ENCODE assay signal across 8 mouse cellular contexts in the genomic region with DNA sequence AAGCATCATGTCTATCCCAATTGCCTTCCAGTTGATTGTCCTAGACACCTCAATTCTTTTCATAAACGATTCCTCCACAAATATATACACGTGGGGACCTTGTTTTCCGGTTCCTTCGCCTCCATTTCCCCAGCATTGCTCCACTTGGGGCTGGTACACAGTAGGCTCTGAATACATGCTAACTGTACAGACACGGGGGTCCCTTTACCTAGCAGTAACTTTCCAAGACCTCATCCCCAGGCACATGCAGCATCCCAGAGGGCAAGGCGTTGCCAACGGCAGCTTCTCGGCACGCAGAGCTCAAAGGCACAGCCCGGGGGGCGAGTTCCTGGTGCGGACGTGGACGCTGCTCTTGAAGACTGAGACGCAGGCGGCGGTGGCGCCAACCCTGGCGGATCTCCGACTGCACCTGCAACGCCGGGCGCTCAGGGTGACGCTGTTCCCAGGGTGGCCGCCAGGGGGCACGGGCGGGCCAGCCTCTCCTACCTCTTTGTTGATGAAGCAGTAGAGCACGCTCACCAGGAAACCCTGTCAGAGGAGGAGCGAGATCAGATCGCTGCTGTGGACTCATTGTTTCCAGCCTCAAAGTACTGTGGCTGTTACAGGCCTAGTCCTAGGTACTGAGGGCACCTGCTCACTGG. TPM values are rescaled to one million over a fixed set of nuclear protein-coding genes. Genes with fewer than 3 reads are reported as not detected.
DNase-seq lines count a peak whose midpoint lies in the region; ATAC-seq and TF ChIP-seq lines count a peak whose summit lies in the region.

No protein-coding gene starts in this region.

- 5% methylated on average over 30 of the region's 30 CpGs for WGBS in forebrain, embryonic 11.5 days
- 7% methylated on average over 30 of the region's 30 CpGs for WGBS in heart, embryonic 16.5 days
- 5% methylated on average over 30 of the region's 30 CpGs for WGBS in liver, embryonic 15.5 days (ENCODE audit: insufficient replicate concordance)
- WGBS in neural tube, embryonic 12.5 days = 7% methylated on average over 30 of the region's 30 CpGs
- WGBS in stomach, postnatal 0 days = 5% methylated on average over 30 of the region's 30 CpGs

- no peak overlapping the region; the same call in 1 of the 2 replicates for H3K27ac ChIP-seq in forebrain, embryonic 11.5 days (ENCODE audit: low read depth, low read length)
- H3K27ac ChIP-seq in heart, embryonic 16.5 days (ENCODE audit: low read length) = 0 out of 2 replicates have a peak overlapping the region, but pooled peaks have one; percentile 47
- no peak overlapping the region for H3K27ac ChIP-seq in liver, embryonic 15.5 days (replicated peaks)
- H3K27ac ChIP-seq in neural tube, embryonic 12.5 days = no peak overlapping the region
- H3K27ac ChIP-seq in stomach, postnatal 0 days (replicated peaks) = peak overlapping the region; percentile 50

- no peak for TF ChIP-seq EP300 in stomach, postnatal 0 days (optimal IDR thresholded peaks at IDR 0.05)

- peaks cover 8% of the 10 kb centered on the region; the same call in 1 of the 2 replicates for H3K4me1 ChIP-seq in forebrain, embryonic 11.5 days (replicated peaks; ENCODE audit: control insufficient read depth, insufficient read depth, low read length)
- peaks cover 11% of the 10 kb centered on the region for H3K4me1 ChIP-seq in heart, embryonic 16.5 days (ENCODE audit: control insufficient read depth, insufficient read depth, low read length)
- H3K4me1 ChIP-seq in liver, embryonic 15.5 days (replicated peaks) = peaks cover 34% of the 10 kb centered on the region
- H3K4me1 ChIP-seq in neural tube, embryonic 12.5 days = peaks cover 22% of the 10 kb centered on the region
- H3K4me1 ChIP-seq in stomach, postnatal 0 days (replicated peaks; ENCODE audit: control insufficient read depth, insufficient read depth) = 0 out of 2 replicates have a peak, but pooled peaks cover 6% of the 10 kb centered on the region

- H3K9me3 ChIP-seq in forebrain, embryonic 11.5 days (ENCODE audit: control insufficient read depth, low read length) = no peaks in the 10 kb centered on the region
- H3K9me3 ChIP-seq in heart, embryonic 16.5 days (replicated peaks; ENCODE audit: control insufficient read depth, low read length) = no peaks in the 10 kb centered on the region
- H3K9me3 ChIP-seq in liver, embryonic 15.5 days (replicated peaks) = no peaks in the 10 kb centered on the region
- H3K9me3 ChIP-seq in neural tube, embryonic 12.5 days = no peaks in the 10 kb centered on the region
- no peaks in the 10 kb centered on the region for H3K9me3 ChIP-seq in stomach, postnatal 0 days (ENCODE audit: control insufficient read depth, low read length)

- H3K36me3 ChIP-seq in forebrain, embryonic 11.5 days (ENCODE audit: control insufficient read depth, insufficient read depth, low read length) = no peaks in the 10 kb centered on the region; the same call in 1 of the 2 replicates
- peaks cover 15% of the 10 kb centered on the region for H3K36me3 ChIP-seq in heart, embryonic 16.5 days (ENCODE audit: control insufficient read depth, insufficient read depth)
- peaks cover 17% of the 10 kb centered on the region for H3K36me3 ChIP-seq in liver, embryonic 15.5 days (replicated peaks)
- H3K36me3 ChIP-seq in neural tube, embryonic 12.5 days = peaks cover 27% of the 10 kb centered on the region
- no peaks in the 10 kb centered on the region for H3K36me3 ChIP-seq in stomach, postnatal 0 days (ENCODE audit: control insufficient read depth, insufficient read depth, low read length)

- TF ChIP-seq CTCF in stomach, postnatal 0 days (IDR thresholded peaks at IDR 0.05; ENCODE audit: low read depth) = peak; percentile 99

- H3K4me3 ChIP-seq in forebrain, embryonic 11.5 days (ENCODE audit: low read depth, low read length) = no peak overlapping the region
- H3K4me3 ChIP-seq in heart, embryonic 16.5 days (ENCODE audit: low read length) = peak overlapping the region; percentile 15; the same call in 1 of the 2 replicates
- no peak overlapping the region for H3K4me3 ChIP-seq in liver, embryonic 15.5 days (replicated peaks)
- peak overlapping the region; percentile 15; the same call in 1 of the 2 replicates for H3K4me3 ChIP-seq in neural tube, embryonic 12.5 days
- H3K4me3 ChIP-seq in stomach, postnatal 0 days (ENCODE audit: low read depth, low read length) = no peak overlapping the region

- peaks cover 13% of the 10 kb centered on the region for H3K27me3 ChIP-seq in forebrain, embryonic 11.5 days (ENCODE audit: control insufficient read depth, insufficient read depth, low read length)
- peaks cover 6% of the 10 kb centered on the region for H3K27me3 ChIP-seq in heart, embryonic 16.5 days (ENCODE audit: control insufficient read depth, insufficient read depth, low read length)
- peaks cover 42% of the 10 kb centered on the region for H3K27me3 ChIP-seq in liver, embryonic 15.5 days
- peaks cover 18% of the 10 kb centered on the region for H3K27me3 ChIP-seq in neural tube, embryonic 12.5 days (replicated peaks)
- H3K27me3 ChIP-seq in stomach, postnatal 0 days (ENCODE audit: control insufficient read depth, insufficient read depth, low read length) = no peaks in the 10 kb centered on the region

- peak; percentile 72 for ATAC-seq in forebrain, embryonic 11.5 days (replicated peaks; ENCODE audit: low FRiP score)
- ATAC-seq in heart, embryonic 16.5 days (replicated peaks; ENCODE audit: extremely low read depth, insufficient read depth, low FRiP score) = peak; percentile 66
- peak; percentile 58 for ATAC-seq in liver, embryonic 15.5 days (ENCODE audit: insufficient read depth)
- ATAC-seq in neural tube, embryonic 12.5 days (ENCODE audit: low FRiP score, low read depth) = peak; percentile 87
- ATAC-seq in stomach, postnatal 0 days (ENCODE audit: low FRiP score, low TSS enrichment) = peak; percentile 79

- H3K4me2 ChIP-seq in forebrain, embryonic 11.5 days (ENCODE audit: low read depth, low read length, severe bottlenecking) = peak overlapping the region; percentile 32
- peak overlapping the region; percentile 46; the same call in 1 of the 2 replicates for H3K4me2 ChIP-seq in heart, embryonic 16.5 days (ENCODE audit: low read depth, low read length)
- peak overlapping the region; percentile 44 for H3K4me2 ChIP-seq in liver, embryonic 15.5 days
- H3K4me2 ChIP-seq in neural tube, embryonic 12.5 days (replicated peaks) = peak overlapping the region; percentile 51
- H3K4me2 ChIP-seq in stomach, postnatal 0 days (replicated peaks; ENCODE audit: low read depth) = peak overlapping the region; percentile 40; the same call in 1 of the 2 replicates

- DNase-seq in CD4-positive helper T cell, adult 2 months (ENCODE audit: low read depth, low spot score) = peak; percentile 93
- DNase-seq in c-Kit-positive CD71-negative TER-119-negative erythroid progenitor cells, embryonic 14.5 days (ENCODE audit: low read depth) = peak; percentile 71
- DNase-seq in forebrain, embryonic 11.5 days (ENCODE audit: low spot score) = peak; percentile 97
- peak; percentile 92 to 96 for DNase-seq in kidney, postnatal 36 days
- peak; percentile 95 for DNase-seq in stomach, postnatal 0 days (ENCODE audit: low spot score)

- H3K9ac ChIP-seq in forebrain, embryonic 11.5 days (ENCODE audit: low read length) = peak overlapping the region; percentile 10; the same call in 1 of the 2 replicates
- H3K9ac ChIP-seq in heart, embryonic 16.5 days (ENCODE audit: low read length) = peak overlapping the region; percentile 56
- peak overlapping the region; percentile 30; the same call in 1 of the 2 replicates for H3K9ac ChIP-seq in liver, embryonic 15.5 days
- peak overlapping the region; percentile 44; the same call in 1 of the 2 replicates for H3K9ac ChIP-seq in neural tube, embryonic 12.5 days
- H3K9ac ChIP-seq in stomach, postnatal 0 days (ENCODE audit: low read length) = no peak overlapping the region; the same call in 1 of the 2 replicates

RNA-seq across cellular contexts. Expression of a gene that starts 7.8 kb away (rescaled TPM):
- polyA plus RNA-seq in forebrain, embryonic 11.5 days (2014; fragmentation: Nextera tagmentation; extraction: Ambion mirVana) = 154 and 158 TPM in 2 replicates
- 84.3 and 93.8 TPM in 2 replicates for polyA plus RNA-seq in heart, embryonic 16.5 days (2015; fragmentation: Nextera tagmentation; extraction: Ambion mirVana)
- 52.8 and 55.6 TPM in 2 replicates for polyA plus RNA-seq in liver, embryonic 15.5 days (2015; fragmentation: Nextera tagmentation; extraction: Ambion mirVana)
- polyA plus RNA-seq in neural tube, embryonic 12.5 days (2016; fragmentation: Nextera tagmentation; extraction: Ambion mirVana) = 124 and 133 TPM in 2 replicates
- polyA plus RNA-seq in stomach, postnatal 0 days (2015; fragmentation: Nextera tagmentation; extraction: Ambion mirVana) = 96.9 and 103 TPM in 2 replicates

RNA-seq across cellular contexts. Expression of a gene that starts 8.2 kb away (rescaled TPM):
- polyA plus RNA-seq in forebrain, embryonic 11.5 days (2014; fragmentation: Nextera tagmentation; extraction: Ambion mirVana) = 13.8 and 13.9 TPM in 2 replicates
- 9.6 and 10.6 TPM in 2 replicates for polyA plus RNA-seq in heart, embryonic 16.5 days (2015; fragmentation: Nextera tagmentation; extraction: Ambion mirVana)
- 4.1 and 4.6 TPM in 2 replicates for polyA plus RNA-seq in liver, embryonic 15.5 days (2015; fragmentation: Nextera tagmentation; extraction: Ambion mirVana)
- 19.5 and 20.9 TPM in 2 replicates for polyA plus RNA-seq in neural tube, embryonic 12.5 days (2016; fragmentation: Nextera tagmentation; extraction: Ambion mirVana)
- polyA plus RNA-seq in stomach, postnatal 0 days (2015; fragmentation: Nextera tagmentation; extraction: Ambion mirVana) = 11.3 and 11.8 TPM in 2 replicates

RNA-seq across cellular contexts. Expression of a gene that starts 8.6 kb away (rescaled TPM):
- polyA plus RNA-seq in forebrain, embryonic 11.5 days (2014; fragmentation: Nextera tagmentation; extraction: Ambion mirVana) = 0.56 and 0.75 TPM in 2 replicates
- 104 and 107 TPM in 2 replicates for polyA plus RNA-seq in heart, embryonic 16.5 days (2015; fragmentation: Nextera tagmentation; extraction: Ambion mirVana)
- 0.36 and 1.0 TPM in 2 replicates for polyA plus RNA-seq in liver, embryonic 15.5 days (2015; fragmentation: Nextera tagmentation; extraction: Ambion mirVana)
- polyA plus RNA-seq in neural tube, embryonic 12.5 days (2016; fragmentation: Nextera tagmentation; extraction: Ambion mirVana) = 1.1 and 1.8 TPM in 2 replicates
- 0.22 and 0.27 TPM in 2 replicates for polyA plus RNA-seq in stomach, postnatal 0 days (2015; fragmentation: Nextera tagmentation; extraction: Ambion mirVana)

RNA-seq across cellular contexts. Expression of a gene that starts 18.9 kb away (rescaled TPM):
- polyA plus RNA-seq in forebrain, embryonic 11.5 days (2014; fragmentation: Nextera tagmentation; extraction: Ambion mirVana) = 2.0 and 2.1 TPM in 2 replicates
- polyA plus RNA-seq in heart, embryonic 16.5 days (2015; fragmentation: Nextera tagmentation; extraction: Ambion mirVana) = 23.5 and 26.2 TPM in 2 replicates
- 3.9 and 4.2 TPM in 2 replicates for polyA plus RNA-seq in liver, embryonic 15.5 days (2015; fragmentation: Nextera tagmentation; extraction: Ambion mirVana)
- 5.1 and 6.6 TPM in 2 replicates for polyA plus RNA-seq in neural tube, embryonic 12.5 days (2016; fragmentation: Nextera tagmentation; extraction: Ambion mirVana)
- polyA plus RNA-seq in stomach, postnatal 0 days (2015; fragmentation: Nextera tagmentation; extraction: Ambion mirVana) = 8.4 and 8.8 TPM in 2 replicates

RNA-seq across cellular contexts. Expression of a gene that starts 37.6 kb away (rescaled TPM):
- 13.6 and 13.9 TPM in 2 replicates for polyA plus RNA-seq in forebrain, embryonic 11.5 days (2014; fragmentation: Nextera tagmentation; extraction: Ambion mirVana)
- polyA plus RNA-seq in heart, embryonic 16.5 days (2015; fragmentation: Nextera tagmentation; extraction: Ambion mirVana) = 9.8 and 9.9 TPM in 2 replicates
- 5.1 TPM in 2 replicates for polyA plus RNA-seq in liver, embryonic 15.5 days (2015; fragmentation: Nextera tagmentation; extraction: Ambion mirVana)
- 18.3 and 19.9 TPM in 2 replicates for polyA plus RNA-seq in neural tube, embryonic 12.5 days (2016; fragmentation: Nextera tagmentation; extraction: Ambion mirVana)
- polyA plus RNA-seq in stomach, postnatal 0 days (2015; fragmentation: Nextera tagmentation; extraction: Ambion mirVana) = 6.5 and 6.7 TPM in 2 replicates

Comparison
In these comparisons a context has a peak if more than half of its experiments do, and no peak if none do; other contexts are left out.
1. H3K27ac ChIP-seq: peak in heart, embryonic 16.5 days (single experiment) and stomach, postnatal 0 days (single experiment); none in forebrain, embryonic 11.5 days (single experiment), liver, embryonic 15.5 days (single experiment) and neural tube, embryonic 12.5 days (single experiment).
2. H3K4me3 ChIP-seq: peak in heart, embryonic 16.5 days (single experiment) and neural tube, embryonic 12.5 days (single experiment); none in forebrain, embryonic 11.5 days (single experiment), liver, embryonic 15.5 days (single experiment) and stomach, postnatal 0 days (single experiment).
3. RNA of a gene that starts 8.6 kb away (polyA plus RNA-seq): 104 to 107 TPM in heart, embryonic 16.5 days; 1.1 to 1.8 TPM in neural tube, embryonic 12.5 days, 0.56 to 0.75 TPM in forebrain, embryonic 11.5 days, 0.36 to 1.0 TPM in liver, embryonic 15.5 days and 0.22 to 0.27 TPM in stomach, postnatal 0 days; every median in the first group is over 10 times any median in the second.
4. Peak in every context shown above with its lines, with median percentiles within 50 percentile points of each other: DNase-seq, ATAC-seq and H3K4me2 ChIP-seq.